Mouse (Mus musculus) MN1 (cell line): ENCODE results near the gene Ppil3.

Experiments
- DNase-seq: peaks from one replicate; pipeline ENCODE4 v3.0.0-alpha.2; 2016; ENCODE audit warnings: low spot score

Gene Ppil3

DNA sequence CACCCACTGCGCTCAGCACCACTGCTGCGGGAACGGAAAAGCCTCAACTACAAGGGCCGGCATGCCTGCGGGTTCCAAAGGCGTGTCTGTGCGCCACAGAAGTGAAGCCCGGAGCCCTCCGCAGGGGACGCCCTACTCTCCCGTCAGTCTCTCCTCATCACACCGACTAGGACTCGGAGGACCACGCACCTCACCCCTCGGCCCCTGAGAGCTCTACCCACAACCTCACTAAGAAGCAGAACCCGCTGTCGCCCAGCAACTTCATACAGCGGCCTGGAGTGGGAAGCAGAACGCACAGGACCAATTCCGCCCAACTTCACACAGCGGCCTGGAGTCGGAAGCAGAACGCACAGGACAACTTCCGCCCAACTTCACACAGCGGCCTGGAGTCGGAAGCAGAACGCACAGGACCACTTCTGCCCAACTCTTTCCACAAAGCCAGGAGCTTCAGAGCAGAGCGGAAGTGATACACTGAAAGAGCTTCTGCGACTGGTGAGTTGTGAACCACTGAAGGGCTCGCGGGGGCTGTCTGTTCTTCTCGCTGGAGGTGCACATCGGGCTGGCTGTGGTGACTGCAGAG is at the start of gene Ppil3, which contains the start of gene Nif3l1:
TSS of gene Ppil3 (minus strand) at position 344 of the 580 bp plus-strand sequence.
TSS of gene Nif3l1 (plus strand) at position 9 of the 580 bp plus-strand sequence.
- DNase-seq: peak; percentile 86

DNA sequence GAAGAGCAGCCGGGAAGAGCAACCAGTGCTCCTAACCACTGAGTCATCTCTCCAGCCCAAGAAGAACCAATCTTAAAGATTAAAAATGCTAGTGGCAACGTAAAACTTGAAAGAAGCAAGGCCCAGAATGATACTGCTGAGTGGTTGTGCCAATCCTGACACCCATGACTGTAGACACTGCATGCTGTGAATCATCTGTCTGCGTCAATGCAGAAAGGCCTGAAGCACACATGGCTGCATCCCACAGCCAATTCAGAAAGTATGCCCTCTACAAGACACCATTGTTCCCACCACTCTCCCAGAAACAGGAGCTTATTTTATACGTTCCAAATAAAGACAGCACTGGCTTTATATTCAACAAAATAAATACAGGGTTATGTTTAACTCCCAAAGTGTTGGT is 37.4 kb upstream of the Ppil3 start:
- DNase-seq: no peak

DNA sequence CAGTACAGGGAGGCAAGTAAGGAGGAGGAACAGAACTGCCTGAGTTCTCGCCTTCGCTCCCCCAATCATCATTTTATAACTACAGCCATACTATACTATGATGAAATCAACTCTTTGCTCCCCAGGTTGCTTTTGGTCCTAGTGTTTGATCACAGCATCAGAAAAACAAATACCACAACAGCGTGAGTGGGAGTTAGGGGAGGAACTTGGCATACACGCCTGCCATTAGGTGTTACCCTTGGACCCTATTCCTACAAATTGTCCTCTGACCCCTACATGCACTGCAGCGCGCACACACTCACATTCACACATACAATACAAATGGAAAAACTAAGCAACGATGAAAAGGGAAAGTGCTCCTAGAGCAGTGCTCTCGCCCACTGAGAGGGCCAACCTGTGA is 30.4 kb upstream of the Ppil3 start:
- no peak for DNase-seq

DNA sequence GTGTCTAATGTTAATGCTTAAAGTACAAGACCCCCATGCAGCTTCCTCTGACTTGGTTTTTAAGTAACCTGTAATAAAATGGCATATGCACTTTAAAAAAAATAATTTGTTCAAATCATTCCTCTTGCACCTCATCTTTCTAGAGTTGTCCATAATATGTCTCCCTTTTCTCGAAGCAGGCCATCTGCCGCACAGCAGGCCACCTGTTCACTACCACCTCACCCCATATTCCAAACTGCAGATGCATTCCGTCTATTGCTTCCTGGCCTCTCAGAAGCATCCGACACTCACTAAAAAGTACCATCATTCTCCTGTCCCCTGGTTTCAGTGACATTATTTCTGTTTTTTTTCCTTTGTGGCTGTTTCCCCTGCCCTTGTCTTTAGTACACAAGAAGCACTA is 20.3 kb upstream of the Ppil3 start:
- no peak for DNase-seq

DNA sequence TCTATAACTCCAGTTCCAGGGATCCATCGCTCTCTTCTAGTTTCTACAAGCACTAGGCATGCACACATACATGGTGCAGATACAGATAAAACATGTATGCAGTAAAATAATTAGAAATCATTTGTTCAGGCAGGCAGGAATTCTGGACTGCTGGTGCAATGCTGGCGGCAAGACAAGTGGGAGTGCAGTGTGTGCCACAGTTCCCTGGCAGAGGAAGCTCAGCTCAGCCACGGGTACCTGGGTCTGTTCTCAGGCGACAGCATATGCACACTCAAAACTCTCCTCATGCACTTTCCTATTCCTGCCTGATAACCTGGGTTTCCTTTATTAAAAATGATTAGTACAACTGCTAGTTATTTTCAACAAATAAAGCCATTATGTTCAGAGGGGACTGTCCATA is 19.8 kb upstream of the Ppil3 start:
- DNase-seq: no peak

DNA sequence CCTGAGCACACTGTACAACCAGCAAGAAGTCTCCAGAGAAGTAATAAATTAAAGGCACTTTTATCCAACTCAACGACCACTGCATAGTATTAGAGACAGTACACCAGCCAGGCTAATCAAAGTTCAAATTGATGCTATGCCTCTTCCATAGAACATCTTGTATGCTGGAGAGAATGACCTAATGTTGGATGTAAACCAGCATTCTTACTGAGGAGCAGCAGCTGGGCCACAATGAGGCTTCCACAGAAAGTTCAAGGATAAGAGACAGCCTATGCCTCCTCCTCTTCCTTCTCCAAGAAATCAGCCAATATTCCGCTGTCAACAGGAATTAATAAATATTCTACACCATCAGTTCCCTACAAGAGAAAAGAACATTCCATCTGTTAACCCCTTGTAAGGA is 18.6 kb upstream of the Ppil3 start:
- no peak for DNase-seq

DNA sequence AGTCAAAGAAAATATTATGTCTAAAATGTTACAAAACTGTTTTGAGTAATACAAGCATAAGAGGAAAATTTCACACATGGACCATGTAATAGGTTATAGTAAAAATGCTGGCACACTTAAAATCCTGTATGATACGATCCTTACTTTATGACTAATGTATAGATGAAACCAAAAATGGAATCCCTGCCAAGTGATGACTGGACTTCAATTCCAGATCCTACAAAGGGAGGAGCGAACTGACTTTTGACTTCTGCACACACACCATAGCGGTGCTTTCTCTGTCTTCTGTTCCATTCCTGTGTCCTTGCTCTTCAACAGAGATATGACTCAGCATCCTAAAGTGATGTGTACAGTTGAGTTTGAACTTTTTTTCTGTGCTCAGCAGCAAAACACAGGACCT is 15.3 kb upstream of the Ppil3 start:
- no peak for DNase-seq

DNA sequence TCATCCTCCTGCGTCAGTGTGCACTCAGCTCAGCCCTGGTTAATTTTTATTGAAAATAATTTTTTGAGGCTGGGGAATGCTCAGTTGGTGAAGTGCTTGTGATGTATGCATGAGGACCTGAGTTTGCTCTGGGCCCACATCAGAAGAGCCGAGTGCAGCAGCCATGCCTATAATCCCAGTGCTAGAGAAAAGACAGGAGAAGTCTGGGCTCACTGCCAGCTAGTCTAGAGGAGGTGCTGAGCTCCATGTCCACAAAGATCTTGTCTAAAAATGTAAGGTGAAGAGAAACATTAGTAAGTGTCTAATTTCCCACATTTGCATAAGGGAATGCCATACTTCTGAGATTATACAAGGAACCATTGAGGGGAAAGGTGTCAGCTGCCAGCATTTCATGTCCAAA is 13.6 kb upstream of the Ppil3 start:
- peak; percentile 30 for DNase-seq

DNA sequence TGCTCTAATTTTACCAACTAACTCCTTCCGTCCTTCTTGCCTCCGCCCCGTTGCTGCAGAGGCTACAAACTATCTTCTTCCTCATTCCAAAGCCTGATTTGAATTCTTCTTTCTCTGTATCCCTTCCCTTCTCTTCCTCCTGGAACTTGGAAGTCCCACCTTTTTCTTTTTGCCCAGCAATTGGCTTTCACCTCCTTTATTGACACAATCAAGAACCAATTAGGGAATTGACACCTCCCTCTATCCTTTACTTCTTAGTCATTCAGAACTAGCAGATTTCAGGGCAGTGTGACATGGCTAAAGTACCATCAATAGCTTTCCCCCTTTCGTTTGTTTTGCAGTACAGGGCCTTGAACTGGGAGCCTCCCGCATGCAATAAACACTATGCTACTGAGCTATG is 12.9 kb upstream of the Ppil3 start:
- DNase-seq: no peak

DNA sequence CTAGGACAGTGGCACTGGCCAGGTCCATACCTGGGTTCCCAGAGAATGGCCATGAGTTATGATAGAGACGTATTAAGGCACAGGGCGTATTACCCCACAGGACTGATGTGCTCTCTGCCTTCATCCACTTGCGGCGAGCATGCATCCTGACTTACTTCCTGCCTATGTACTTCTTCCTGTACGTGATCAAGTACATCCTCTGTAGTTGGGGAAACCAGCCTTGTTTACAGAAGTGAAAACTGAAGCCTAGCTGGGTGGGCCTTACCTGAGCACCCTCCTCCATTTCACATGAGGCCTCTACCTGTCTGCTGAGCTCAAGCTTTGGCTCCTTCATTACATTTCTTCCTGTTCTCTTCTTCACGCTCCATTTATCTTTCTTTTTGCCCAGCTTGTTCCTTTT is 9.0 kb upstream of the Ppil3 start:
- DNase-seq: no peak

DNA sequence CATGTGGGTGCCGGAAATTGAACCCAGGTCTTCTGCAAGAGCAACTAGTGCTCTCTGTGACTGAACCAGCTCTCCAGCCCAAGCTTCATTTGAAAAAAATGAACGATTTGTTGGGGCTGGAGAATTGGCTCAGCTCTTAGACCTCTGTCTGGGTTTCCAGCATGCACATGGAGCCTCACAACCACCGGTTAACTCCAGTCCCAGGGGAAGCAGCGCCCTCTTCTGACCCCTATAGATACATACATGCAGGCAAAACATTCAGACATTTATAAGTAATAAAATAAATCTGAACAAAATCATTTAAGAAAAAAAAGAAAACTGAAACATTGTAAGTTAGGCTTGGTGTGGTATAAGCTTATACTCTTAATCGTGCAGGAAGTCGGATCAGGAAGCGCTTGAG is 3.1 kb upstream of the Ppil3 start:
- DNase-seq: no peak

DNA sequence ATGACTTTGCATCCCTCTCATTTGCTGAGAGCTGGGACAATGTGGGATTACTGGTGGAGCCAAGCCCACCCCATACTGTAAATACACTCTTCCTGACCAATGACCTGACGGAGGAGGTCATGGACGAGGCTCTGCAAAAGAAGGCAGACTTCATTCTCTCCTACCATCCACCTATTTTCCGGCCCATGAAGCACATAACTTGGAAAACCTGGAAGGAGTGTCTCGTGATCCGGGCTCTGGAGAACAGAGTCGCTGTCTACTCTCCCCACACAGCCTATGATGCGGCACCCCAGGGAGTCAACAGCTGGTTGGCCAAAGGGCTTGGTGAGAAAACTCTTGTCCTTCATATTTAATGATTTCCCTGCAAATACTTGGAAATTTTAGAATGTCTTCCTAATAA is 2.5 kb upstream of the Ppil3 start:
- DNase-seq: no peak

DNA sequence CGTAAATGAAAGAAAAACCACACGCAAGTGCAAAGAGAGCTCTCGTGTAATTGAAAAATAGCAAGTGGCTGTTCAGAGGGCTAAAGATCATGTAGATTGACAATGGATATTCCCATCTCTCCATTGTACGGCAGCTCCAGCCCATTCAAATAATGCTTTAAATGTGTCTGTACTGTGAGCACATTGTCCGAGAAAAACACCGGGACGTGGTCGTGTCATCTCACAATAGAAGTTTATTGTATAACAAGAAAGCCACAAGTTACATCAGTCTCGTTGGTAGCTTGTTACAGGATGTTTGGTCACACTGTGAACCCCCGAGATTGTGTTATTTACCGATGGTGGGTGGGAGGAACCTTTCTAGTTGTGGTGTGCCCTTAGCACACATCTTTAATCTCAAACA is 575 bp upstream of the Ppil3 start:
- DNase-seq: no peak

DNA sequence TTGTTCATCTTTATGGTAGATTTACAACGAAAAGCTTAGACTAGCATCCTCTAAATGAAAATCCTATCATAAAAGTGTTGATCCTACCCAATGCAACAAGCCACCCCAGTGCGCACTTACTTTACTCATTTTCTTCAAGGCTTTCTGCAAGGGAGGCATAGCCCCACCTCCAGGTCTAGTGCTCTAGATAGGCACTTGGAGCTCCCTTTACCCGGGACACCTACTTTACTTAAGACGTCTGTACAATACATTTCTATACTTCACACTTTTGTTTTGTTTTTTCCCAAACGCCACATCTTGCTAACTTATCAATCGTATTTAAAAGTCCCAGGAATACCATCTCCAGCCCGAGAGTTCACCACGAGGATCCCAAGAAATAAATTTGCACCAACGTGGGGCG is 595 bp downstream of the Ppil3 start:
- peak; percentile 15 for DNase-seq

DNA sequence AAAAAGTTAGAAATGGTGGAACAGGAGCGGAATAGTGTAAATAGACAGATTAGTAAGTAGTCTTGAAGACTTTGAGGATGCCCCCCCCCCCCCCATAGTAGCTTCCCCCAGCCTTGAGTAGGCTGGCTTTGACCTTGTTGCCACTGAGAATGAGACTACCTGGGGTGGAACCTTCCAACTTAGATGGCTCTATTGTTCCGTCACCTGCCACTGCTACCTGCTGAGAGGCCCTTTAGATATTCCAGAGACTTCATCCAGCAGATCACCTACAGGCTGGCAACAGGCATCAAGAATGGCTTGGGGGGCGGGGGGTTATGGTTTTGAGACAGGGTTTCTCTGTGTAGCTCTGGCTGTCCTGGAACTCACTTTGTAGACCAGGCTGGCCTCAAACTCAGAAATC is 20.7 kb downstream of the Ppil3 start:
- no peak for DNase-seq

DNA sequence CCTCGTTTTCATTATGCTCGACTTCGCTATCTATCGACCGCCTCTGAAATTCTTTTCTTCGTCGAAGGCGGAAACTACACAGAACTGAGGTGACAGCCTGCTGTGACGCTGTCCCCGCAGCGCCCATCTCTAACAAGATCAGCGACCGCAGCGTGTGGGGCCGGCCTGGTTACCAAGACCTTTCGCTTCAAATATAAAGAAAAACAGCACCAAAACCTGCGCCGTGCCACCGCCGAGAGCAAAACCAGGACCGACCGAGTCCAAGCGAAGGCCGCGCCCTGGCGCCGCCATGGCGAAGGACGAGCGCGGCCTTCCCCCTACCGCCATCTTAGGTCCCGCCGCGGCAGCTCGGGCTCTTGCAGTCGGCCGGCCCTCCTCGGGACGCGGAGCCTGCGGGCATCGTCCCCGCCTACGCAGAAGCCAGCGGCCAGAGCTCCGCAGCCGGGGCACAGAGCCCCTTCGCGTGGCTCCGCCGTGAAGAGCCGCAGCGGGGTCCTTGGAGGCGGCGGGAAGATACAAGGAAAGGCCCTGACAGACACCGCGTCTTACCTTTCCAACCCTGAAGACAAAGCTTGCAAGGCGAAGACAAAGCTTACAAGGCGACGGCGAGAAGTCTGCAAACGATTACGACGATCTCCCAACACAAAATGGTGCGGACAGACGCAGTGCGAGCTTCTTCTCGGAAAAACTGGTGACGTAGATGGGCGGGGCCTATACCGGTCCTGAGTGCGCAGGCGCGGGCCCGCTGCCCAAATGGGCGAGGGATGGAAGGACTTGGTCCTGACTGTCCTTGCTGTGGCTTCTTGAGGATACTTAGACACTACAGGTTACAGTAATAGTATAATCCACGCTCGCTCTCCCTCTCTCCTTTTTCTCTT is 21.7 kb downstream of the Ppil3 start, which contains the start of gene Clk1:
TSS of gene Clk1 (minus strand) at position 696 of the 878 bp plus-strand sequence.
- peak; percentile 95 for DNase-seq

DNA sequence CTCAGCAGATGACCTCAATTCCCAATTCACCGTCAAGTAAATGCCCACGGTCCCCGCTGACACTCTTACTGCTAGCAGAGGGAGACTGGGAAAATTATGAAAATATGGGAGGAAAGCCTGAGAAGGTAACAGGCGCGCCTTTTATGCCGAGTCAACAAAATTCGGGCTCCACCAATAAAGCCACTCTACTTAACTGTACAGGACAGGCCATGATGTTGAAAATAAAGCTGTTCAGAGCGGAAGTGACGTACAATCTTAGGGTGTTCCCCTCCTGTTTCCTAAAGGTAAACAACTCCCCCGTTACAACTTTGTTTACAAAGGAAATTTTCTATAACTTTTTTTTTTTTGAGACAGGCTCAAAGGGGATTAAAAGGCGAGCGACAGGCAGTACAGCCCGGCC is 22.4 kb downstream of the Ppil3 start:
- DNase-seq: peak; percentile 66

DNA sequence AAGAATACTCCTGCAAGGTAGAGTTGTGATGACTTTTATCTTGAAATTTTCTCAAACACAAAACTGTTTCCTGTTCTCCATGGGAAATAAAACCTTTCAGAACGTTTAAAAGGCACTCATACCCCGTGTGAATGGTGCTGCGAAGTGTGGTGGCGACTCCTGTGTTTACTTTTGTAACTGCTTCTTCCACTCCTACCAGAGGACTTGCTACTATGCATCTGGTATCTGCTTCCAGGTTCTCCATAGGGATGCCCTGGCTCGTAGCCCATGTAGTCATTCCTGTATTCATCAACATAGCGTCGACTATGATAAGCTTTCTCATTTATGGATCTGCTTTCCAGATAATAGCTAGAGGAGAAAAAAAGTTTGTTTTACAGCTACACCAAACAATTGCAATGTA is 24.3 kb downstream of the Ppil3 start:
- peak; percentile 27 for DNase-seq

DNA sequence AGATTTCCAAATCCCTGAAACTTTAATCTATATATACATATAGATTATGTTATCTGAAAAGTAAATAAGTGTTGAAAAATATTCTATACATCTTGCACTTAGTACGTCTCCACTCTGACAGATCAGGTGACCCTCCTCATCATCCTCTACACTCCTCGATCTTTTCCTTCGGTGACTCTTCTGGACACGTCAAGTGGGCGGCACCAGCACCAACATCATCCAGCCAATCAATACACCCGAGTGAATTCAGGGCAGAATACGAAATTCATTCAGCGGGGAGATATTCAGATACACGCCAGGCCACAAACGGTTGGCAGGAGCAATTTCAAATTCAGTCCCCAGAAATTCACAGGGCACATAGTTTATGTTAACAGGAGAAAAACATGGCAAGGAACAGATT is 25.3 kb downstream of the Ppil3 start:
- no peak for DNase-seq

DNA sequence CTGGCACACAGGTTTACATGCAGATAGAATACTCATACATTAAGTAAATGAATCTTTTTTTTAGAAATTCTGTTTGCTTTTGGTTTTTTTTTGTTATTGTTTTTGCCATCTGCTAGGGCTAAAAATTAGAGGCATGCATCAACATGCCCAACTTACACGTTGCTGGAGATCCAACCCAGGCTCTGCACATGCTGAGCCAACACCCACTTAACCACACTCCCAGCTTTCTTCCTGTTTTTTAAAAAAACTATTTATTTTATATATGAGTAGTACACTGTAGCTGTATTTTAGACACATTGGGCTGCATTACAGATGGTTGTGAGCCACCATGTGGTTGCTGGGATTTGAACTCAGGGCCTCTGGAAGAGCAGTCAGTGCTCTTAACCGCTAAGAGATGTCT is 29.2 kb downstream of the Ppil3 start:
- no peak for DNase-seq

DNA sequence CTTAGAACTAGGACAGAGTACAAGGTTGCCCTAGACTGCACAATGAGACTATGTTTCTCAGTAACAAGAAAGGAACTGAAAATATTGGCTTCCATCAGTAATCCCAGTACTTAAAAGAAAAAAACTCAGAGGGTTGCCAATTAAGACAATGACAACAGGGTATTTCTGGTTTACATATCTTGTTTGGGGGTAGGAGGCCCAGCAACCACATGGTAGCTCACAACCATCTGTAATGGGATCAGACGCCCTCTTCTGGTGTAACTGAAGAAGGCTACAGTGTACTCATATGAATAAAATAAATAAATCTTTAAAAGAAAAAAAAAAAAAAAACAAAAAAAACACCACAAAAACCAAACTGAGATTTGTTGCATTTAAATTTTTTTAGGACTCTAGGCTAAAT is 29.8 kb downstream of the Ppil3 start:
- no peak for DNase-seq

DNA sequence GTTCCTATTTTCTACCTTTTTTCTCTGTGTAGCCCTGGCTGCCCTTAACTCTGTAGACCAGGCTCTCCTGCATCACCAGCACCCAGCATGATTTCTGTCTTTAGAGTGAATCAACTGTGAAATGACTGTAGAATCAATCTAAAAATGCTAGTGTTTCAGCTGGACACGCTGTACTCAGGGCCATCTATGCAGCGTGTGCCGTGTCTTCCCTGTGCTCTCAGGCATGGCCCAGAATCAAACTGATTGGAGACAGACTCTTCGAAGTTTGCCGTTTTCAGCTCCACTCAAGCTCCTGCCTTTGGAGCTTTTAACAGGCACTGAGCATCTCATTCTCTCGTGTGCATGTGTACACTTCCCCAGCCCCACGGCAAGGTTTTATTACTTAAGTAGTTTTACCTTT is 34.5 kb downstream of the Ppil3 start:
- DNase-seq: no peak

DNA sequence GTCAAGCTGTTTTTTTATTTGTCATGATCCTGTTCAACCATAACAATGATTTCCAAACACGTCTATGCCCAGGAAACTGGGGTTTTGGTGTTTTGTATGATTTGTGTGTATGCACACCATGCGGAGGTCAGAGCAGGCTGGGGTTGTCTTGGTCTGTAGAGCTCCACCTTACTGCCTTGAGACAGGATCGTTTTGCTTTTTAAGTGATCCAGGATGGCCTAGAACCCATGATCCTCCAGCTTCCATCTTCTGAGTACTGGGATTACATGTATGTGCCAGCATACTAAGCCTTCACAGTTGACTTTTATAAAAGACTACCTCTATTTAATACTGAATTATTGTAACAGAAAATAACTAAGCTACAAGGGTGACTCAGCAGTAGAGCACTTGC is 35.1 kb downstream of the Ppil3 start:
- no peak for DNase-seq
